Mouse (Mus musculus): Measurements from ENCODE around the gene Fancg. TPM values are rescaled to one million over a fixed set of nuclear protein-coding genes. Genes with fewer than 3 reads are reported as not detected.

Fancg gene
- polyA plus RNA-seq, 1 experiment from 2014 or later = 18.2 TPM

GRCm38 (mm10) chr4:42952563-42952962 is 57.7 kb downstream of the Fancg start:
- Histone ChIP-seq H3K4me1 (replicated peaks; ENCODE audit: control insufficient read depth, insufficient read depth, low read length) (peaks cover 7% of the 10 kb centered on the region), H3K4me3 (ENCODE audit: low read depth, low read length) (no peak overlapping the region), H3K9ac (ENCODE audit: low read depth, low read length) (no peak overlapping the region), H3K27me3 (replicated peaks; ENCODE audit: control insufficient read depth, insufficient read depth, low read length) (peaks cover 23% of the 10 kb centered on the region), H3K4me2 (no peak overlapping the region), H3K36me3 (ENCODE audit: control insufficient read depth, insufficient read depth, low read length) (no peaks in the 10 kb centered on the region), H3K9me3 (ENCODE audit: control insufficient read depth, low read length) (no peaks in the 10 kb centered on the region), H3K27ac (ENCODE audit: low read depth, low read length) (no peak overlapping the region)
- 80% methylated on average over 7 of the region's 7 CpGs for WGBS
- DNase-seq (ENCODE audit: low spot score) (no peak), ATAC-seq (replicated peaks; ENCODE audit: low FRiP score) (no peak)

Other genes with a start within 250 kb of the Fancg start
- gene Ccl21a, start 236.5 kb downstream of the Fancg start, polyA plus RNA-seq (2014; fragmentation: Nextera tagmentation; extraction: Ambion mirVana) = 0.65 and 1.2 TPM in 2 replicates
- gene Fam205a1, start 156.6 kb downstream of the Fancg start, polyA plus RNA-seq (2014; fragmentation: Nextera tagmentation; extraction: Ambion mirVana) = 0.22 and 0.29 TPM in 2 replicates
- gene Gm12394, start 153.7 kb downstream of the Fancg start, polyA plus RNA-seq (2014; fragmentation: Nextera tagmentation; extraction: Ambion mirVana) = 0.11 and 0.18 TPM in 2 replicates
- 0.71 and 0.75 TPM in 2 replicates for gene Fam205c, start 136.3 kb downstream of the Fancg start, polyA plus RNA-seq (2014; fragmentation: Nextera tagmentation; extraction: Ambion mirVana)
- gene Phf24, start 93.8 kb downstream of the Fancg start, polyA plus RNA-seq (2014; fragmentation: Nextera tagmentation; extraction: Ambion mirVana) = 0.38 and 0.42 TPM in 2 replicates
- gene Dnajb5, start 60.7 kb downstream of the Fancg start, polyA plus RNA-seq (2014; fragmentation: Nextera tagmentation; extraction: Ambion mirVana) = 2.0 and 3.0 TPM in 2 replicates
- 0.41 and 0.53 TPM in 2 replicates for gene 1700022I11Rik, start 40.9 kb downstream of the Fancg start, polyA plus RNA-seq (2014; fragmentation: Nextera tagmentation; extraction: Ambion mirVana)
- 452 and 513 TPM in 2 replicates for gene Vcp, start 10.0 kb downstream of the Fancg start, polyA plus RNA-seq (2014; fragmentation: Nextera tagmentation; extraction: Ambion mirVana)
- 22.5 and 23.3 TPM in 2 replicates for gene Pigo, start 15.3 kb upstream of the Fancg start, polyA plus RNA-seq (2014; fragmentation: Nextera tagmentation; extraction: Ambion mirVana)
- 409 and 425 TPM in 2 replicates for gene Stoml2, start 21.2 kb upstream of the Fancg start, polyA plus RNA-seq (2014; fragmentation: Nextera tagmentation; extraction: Ambion mirVana)
- gene Fam214b, start 35.7 kb upstream of the Fancg start, polyA plus RNA-seq (2014; fragmentation: Nextera tagmentation; extraction: Ambion mirVana) = 6.0 and 7.4 TPM in 2 replicates
- gene Unc13b, start 48.4 kb upstream of the Fancg start, polyA plus RNA-seq (2014; fragmentation: Nextera tagmentation; extraction: Ambion mirVana) = 2.0 and 2.4 TPM in 2 replicates

Measured in liver, embryonic 11.5 days (tissue).